Mouse (Mus musculus) WW6 (cell line): ENCODE data around the gene Slc38a1.
"Not testable (repeated sequence)": the region's sequence is repeated elsewhere in the genome, so short reads cannot be mapped to it uniquely, and the experiment has no call there.

ENCODE experiments used
- DNase-seq: peaks from one replicate; pipeline ENCODE4 v3.0.0-alpha.2; 2013; ENCODE audit warnings: low read depth, low spot score

Gene Slc38a1

DNA sequence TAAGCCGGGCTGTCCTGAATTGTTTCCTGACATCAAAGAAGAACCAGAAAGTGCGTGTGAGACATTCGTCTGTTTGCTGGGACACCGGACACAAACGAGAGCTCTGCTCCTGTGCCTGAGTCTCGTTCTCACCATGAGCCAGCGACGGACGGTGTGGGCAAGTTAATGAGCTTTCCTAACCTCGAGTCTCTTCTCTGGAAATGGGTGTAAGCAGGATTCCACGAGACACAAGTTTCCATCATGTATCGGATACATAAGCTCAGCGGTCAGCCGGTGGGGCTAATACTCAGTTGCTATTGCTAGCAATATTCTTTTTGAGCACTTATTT lies 15.5 kb upstream of the Slc38a1 start:
- DNase-seq: no peak

DNA sequence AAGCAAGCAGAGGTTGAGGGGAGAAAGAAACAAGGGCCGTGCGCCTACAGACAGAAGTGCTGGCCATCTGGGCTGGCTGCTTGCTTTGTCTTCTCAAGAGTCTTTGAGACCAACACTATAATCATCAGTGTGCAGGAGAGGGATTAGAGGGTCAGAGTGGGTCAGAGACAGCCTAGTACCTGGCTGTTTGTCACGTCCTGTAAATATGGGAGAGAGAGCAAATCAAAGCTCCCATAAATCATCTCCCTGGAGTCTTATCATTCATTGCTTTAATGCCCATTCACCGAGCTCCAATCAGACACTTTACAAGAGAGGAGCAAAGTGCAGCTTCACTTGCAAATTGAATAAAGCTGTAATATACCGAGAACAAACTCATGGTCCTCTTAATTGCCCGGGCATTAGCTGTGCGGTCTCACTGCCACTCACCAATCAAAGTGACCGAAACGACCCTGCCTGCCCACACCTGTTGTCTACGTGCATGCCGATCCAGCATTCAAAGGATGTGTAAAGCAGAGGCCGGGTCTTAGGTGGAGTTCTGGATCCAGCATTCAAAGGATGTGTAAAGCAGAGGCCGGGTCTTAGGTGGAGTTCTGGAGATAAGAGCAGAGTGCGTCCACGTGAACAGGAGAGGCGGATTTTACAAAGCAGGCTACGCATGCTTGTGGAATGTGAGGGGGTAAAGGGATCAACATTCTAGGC lies 15.0 kb upstream of the Slc38a1 start:
- DNase-seq: no peak

DNA sequence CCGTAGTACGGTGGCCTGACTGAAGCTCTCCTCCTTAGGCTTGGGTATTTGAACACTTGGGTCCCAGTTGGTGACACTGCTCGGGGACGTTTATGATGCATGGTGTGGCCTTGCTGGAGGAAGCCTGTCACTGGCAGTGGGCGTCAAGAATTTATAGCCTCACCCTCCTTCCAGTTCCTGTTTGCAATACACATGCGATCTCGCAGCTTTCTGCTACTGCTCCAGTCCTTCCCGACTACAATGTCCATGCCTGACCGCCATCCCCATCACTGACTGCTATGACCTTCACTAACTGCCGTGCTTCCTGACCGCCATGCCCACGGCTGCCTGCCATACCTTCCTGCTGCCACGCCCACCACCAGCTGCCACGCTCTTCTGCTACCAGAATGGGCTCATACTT lies 12.8 kb upstream of the Slc38a1 start:
- no peak for DNase-seq

DNA sequence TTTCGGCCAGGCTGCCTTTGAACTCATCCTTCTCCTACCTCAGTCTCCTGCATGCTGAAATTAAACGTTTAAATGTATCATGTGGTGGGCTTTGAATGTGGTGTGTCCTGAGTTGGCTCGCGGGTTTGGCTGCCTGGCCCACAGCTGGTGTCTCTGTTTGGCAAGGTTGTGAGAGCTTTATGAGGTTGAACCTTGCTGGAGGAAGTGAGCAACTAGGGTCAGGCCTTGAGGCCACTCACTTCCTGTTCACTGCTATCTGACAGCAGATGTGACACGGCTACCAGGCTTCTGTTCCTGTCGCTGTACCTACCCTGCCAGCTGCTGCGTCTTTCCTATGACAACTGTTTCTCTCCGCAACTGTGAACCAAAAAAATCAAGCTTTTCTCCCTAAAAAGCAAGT lies 12.0 kb upstream of the Slc38a1 start:
- DNase-seq: no peak

DNA sequence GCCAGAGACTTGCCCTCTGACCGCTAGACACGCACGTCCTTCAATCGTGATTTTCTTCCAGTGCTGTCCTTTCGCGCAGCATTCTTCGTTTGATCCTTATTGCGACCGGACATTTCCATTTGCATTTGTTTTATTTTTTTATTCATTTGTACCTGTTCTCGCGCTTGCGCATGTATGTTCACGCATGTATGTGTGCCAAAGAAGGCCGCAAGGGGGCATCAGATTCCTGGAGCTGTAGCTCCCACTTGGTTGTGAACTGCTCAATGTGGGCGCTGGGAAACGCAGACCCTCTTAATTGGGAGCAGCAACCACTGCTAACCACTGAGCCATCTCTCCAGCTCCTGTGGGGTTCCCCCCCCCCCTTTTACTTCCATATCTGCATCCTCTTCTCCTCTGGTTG lies 10.3 kb upstream of the Slc38a1 start:
- no peak for DNase-seq

DNA sequence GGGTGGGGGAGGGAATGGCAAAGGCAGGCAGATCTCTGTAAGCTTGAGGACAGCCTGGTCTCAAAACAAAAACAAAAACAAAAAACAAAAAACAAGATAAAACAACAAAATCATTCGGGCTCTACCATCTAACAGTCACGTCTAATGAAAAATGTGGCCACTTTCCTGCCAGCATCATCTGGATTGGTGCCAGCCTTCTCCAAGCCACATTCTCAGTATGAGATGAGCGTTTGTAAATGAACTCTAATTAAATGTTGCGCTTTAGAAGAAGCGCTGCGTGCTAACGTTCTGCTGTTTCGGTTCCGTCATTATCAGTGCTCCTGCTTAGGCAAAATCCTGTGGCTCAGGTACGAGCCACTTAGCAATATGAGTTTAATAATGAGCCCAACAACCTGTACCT lies 9.8 kb upstream of the Slc38a1 start:
- DNase-seq: no peak

DNA sequence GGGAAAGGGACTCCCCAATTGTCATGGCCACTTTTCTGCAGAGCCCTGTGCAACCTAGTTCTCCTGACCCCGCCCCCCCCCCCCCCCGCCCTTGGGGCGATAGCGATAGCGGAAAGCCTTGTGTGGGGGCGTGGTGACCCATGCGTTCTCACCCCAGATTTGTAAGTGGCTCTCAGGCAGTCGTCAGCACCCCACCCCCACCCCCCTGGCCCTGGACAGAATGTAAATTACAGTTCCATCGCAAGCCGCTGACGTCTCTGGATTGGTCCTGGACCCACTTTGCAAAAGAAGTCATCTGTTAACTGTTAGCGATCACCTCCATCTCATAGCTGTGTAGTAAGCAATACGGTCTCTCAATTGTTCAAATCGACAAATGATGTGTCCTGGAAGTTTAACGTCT lies 4.7 kb upstream of the Slc38a1 start:
- DNase-seq: no peak

DNA sequence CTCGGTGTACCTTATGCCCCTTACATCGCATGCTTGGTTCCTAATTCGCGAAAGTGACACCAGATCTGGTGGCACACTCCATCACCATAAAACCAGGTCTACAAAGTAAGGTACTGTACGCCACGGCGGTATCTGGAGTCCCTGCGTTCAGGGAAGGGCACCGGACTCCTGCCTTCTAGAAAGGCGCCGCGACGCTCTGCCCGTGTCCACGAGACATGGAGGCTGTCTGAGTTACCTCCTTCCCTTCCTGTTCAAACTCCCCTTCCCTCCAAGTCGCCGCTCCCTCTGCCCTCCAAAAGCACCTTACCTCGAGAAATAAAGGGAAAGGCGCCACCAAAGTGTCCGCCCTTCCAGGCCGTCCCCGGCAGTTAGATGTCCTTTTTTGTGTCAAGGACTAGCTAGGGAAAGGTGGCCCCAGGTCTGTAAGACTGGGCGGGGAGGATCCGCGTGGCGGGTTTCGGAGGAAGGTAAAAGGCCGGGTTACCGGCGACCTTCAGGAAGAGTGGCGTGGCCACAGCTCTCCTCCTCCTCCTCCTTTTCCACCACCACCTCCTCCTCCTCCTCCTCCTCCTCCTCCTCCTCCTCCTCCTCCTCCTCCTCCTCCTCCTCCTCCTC lies 785 bp downstream of the Slc38a1 start:
- DNase-seq: no peak

DNA sequence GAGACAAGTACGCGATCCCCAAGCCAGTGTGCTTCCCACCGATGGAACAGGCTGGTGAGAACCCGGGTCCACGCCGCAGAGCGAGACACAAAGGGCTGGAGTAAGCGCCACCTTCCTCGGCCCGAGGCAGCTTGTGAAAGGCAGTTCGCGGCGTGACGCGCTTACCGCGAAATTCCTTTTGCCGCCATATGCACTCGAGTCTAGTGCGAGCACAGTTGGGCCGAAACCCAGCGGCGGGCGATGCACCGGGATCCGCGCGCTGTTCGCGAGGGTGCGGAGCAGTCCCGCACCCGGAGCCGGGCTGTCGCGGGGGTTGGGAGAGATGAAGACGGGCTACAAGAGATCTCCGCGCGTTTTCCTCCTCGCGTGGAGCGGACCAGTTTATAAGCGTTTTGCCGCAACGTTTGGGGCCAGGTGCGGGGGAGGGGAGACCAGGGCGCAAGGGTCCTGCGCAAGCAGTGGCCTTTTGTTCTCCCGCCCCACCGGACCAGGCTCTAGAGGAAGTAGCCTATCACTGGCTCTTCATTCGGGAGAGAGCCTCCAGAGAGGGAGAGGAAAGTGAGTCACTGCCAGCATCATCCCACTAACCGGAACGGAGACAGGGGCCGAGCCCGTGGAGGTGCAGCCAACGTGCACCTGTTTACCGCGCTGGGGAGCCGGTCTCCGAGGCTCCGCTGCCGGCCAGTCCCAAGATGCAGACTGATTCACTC lies 1.4 kb downstream of the Slc38a1 start:
- no peak for DNase-seq

DNA sequence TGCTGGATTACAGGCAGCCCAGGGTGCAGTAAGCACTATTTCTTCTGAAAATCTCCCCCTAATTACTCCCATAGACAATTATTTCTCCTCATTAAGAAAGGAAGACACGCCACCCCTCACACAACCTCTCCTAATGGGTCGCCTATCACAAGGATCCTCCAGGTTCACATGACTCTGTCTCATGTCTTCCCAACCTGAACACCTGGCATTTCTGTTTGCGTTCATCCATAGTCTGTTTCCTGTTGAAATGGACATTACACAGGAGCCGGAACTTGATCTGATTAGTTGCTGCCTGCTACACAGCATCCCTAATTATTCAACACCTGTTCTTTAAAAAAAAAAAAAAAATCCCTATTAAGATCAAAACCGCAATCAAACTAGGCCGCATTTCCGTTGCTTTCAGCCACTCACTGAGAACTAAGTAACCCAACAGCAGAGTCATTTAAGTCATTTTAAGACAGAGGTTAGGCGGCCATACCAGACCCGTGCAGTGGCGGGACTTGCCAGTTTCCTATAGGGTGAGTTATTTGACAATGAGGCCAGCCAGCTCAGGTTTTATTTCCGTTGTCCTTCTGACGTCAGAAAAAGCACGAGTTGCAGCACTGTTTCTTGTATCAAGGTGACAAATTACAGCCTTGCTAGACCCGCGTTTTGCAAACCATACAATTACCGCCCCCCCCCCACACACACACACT lies 2.3 kb downstream of the Slc38a1 start:
- no peak for DNase-seq

DNA sequence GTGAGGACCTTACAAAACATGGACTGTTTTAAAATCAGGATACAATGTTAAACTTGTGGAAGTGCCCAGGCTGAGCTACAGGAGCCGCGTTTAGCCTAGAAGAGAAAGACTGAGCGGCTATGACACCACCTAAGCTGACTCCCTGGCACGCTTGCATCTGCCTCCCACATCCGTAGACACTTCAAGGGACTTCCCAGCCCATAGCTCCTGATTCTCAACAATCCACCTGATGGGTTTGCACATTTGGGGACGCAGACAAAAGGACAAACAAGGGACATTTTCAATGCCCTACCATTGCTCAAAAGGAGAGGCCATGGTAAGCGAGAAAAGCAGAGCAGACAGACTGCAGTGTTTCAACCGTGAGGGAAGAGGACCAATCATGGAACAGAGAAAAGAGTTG lies 3.1 kb downstream of the Slc38a1 start:
- DNase-seq: no peak

DNA sequence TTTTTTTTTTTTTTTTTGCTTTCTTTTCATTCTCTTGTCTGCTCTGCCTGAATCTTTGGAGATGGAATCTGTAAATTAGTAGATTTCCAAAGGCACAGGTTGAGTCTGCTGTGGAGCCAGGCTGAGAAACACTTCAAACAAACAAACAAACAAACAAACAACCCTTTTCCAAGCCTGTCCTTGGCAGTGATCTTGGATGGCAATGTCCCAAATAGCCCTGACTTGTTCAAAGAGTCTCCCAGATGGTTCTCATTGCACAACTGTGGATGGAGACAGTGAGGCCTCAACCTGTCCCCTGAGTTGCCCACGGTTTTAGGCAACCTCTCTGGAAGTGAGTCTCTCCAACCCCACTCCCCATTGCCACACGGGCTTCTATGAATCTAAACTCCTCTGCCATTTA lies 4.1 kb downstream of the Slc38a1 start:
- DNase-seq: no peak

DNA sequence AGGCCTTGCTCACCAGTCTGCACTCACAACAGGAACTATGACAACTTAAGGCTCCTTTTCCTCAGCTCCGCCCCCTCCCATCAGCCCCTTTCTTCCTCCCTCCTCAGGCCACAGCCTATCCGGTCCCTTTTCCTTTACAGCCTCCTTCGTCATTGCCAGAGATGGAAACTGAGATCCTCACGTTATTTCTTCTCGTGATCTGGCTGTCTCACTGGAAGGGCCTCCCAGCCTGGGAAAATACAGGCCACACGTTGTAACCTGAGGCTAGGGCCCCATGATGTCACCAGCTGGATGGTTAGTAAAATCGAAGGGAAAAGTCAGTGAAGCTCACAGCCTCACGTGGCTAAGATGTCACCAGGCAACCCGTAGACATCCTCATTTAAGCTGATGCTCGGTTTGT lies 4.5 kb downstream of the Slc38a1 start:
- no peak for DNase-seq

DNA sequence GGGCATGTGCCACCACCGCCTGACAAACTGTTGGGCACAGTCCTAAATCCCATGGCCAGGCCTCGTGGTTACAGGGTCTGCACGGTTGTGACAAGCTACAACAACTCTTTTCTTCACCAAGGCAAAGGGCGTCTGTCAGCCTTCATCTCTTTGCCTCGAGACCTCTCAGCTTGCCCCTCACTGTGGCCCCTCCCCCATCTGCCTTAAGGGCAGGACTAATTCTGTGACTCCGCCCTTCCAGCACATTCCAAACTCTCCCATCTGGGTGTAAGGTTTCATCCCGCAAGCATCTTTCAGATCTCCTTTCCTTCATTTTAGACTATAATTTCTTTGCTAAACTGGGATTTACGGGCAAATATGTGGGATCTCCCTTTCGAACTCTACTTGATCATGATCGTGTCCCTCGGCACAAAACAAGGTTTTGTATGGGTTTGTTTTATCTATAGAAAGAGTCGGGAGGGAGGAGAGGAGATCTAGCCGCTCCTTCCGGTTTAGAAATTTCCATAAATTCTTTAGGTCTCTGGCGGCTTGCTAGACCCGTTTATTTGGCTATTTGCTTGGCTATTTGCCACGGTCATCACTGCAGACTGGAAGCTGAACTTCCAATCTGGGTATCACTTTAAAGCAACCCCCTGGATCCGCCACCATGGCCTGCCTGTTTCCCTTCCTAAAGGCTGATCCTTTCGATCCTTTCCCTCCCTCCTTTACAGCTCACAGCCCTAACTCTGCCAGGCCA lies 7.9 kb downstream of the Slc38a1 start:
- DNase-seq: no peak

DNA sequence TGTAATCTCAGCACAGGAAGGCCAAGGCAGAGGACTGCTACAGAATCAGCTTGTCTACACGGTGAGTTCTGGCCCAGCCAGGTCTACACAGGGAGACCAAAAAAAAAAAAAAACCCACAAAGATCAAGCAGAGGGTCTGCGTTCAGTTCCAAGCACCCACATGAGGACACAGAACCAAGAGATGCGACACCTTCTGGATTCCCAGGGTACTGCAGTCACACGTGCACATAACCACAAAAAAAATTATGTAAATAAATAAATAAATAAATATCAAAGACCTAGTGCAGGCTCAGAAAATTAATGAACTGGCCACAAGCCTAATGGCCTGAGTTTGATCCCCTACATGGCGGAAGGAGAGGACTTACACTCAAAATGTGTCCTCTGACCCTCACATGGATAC lies 10.5 kb downstream of the Slc38a1 start:
- no peak for DNase-seq

DNA sequence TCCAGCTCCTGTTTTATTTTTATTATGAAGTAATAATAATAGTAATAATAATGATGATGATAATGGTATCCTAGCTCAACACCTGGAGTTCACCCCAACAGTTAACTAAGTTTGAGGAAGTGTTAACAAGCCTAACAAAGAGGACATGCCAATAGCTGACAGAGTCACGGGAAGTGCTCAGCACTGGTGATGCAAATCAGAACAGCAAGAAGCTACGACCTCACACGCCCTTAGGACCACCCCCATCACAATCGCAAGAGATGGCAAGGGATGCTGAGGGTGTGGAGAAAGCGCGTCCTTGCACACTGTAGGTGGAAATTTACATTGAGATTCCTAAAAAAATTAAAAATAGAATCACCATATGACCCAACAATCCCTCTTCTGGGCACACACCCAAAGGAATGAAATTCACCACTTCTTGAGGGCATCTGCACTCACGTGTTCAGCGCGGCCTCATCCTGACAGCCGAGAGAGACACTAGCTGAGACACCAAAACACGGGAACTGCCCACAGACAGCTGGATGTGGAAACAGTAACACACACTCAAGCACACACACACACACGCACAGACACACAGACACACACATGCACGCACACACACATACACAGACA lies 11.5 kb downstream of the Slc38a1 start:
- DNase-seq: no peak

DNA sequence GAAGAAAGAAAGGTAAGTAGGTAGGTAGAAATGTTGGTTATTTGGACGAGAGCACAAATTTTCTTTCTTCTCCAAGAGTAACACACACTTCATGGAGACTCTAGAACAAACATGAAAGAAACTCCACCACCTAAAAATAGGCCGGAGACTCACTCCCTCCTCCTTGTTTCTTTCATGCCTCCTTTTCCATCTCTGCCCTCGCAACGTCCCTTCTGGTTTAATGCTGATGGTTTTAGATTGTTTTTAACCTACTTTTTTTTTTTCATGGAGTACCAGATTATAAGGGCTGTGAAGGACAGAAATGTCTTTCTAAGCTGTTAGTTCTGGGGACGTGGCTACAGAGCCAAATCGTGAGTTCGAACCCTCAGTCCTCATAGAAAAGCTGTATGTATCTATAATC lies 14.5 kb downstream of the Slc38a1 start:
- no peak for DNase-seq

DNA sequence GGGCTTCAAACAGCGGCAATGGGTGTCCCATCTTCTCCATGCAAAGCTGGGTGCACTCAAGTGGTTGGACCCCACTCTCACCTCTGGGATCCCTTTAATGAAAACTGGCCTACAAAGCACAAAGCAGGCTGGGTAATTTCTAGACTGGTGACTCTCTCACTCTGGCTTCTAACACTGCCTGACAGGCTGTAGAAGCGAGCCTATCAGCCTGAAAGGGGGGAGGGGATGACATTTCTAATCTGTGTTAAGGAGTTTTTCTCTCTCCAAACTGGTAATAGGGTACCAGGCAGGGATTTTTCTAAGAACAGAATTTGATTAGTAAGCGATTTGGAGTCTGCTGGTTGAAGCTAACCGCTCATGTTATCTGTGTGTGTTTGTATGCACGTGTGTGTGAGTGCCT lies 15.8 kb downstream of the Slc38a1 start:
- no peak for DNase-seq

DNA sequence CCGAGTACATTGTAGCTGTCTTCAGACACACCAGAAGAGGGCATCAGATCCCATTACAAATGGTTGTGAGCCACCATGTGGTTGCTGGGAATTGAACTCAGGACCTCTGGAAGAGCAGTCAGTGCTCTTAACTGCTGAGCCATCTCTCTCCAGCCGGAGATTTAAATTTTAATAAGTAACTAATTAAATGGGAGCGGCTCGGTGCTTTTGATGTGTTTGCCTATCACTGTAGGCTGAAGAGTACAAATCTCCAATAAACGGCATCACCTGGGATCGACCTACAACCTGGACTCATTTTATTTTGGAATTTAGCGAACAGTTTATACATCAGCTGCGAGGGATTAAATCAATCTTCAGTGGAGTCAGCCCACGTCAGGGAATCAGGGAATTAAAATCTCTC lies 17.7 kb downstream of the Slc38a1 start:
- DNase-seq: not testable (repeated sequence)

DNA sequence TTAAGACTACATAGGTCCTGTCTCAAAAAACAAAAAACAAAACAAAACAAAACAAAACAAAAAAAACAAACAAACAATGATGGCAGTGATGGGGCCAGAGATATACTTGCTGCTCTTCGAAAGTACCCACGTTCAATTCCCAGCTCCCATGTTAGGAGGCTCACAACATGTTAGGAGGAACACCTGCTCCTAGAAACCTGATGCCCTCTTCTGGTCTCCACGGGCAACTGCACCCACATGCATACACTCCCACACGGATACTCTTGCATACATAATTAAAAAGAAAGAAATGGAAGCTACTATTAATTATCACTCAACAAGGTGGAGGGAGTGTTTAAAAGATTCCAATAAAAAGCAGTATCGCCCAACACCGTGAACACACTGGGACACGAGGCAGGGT lies 20.3 kb downstream of the Slc38a1 start:
- no peak for DNase-seq

DNA sequence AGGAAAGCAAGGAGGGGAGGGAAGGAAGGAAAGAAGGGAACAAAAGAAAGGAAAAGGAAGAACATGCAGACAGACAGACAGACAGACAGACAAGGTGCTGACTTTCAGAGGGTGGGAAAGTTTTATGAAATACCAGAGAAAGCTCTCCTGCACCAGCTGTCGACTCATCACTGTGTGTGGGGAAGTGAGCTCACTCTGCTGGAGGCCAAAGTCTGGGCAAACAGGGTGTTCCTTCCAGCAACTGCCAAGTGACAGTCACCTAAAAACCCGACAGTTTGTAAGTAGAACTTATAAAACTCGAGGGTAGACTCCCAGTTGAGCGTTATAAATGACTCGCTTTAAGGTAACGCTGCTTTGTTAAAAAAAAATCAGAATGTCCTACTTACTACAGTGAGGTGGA lies 21.0 kb downstream of the Slc38a1 start:
- DNase-seq: no peak

DNA sequence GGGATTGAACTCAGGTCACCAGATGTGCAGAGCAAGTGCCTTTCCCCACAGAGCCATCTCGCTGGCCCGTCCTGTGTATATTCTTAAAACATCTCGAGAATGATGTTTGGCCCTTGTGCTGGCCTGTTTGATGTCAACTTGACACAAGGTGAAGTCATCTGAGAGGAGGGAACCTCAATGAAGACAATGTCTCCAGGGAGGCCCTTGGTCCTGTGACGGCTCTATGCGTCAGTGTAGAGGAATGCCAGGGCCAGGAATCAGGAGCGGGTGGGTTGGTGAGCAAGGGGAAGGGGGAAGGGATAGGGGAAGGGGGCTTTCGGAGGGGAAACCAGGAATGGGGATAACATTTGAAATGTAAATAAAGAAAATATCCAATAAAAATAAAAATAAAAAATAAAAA lies 25.2 kb downstream of the Slc38a1 start:
- DNase-seq: no peak
